Mouse (Mus musculus) embryonic fibroblast, embryonic 13.5 days (primary cell): ENCODE results near the gene Sowahd. TPM values are rescaled to one million over a fixed set of nuclear protein-coding genes. Genes with fewer than 3 reads are reported as not detected.

Experiments used
- H3K27ac ChIP-seq: 2 replicates; pipeline ENCODE4 v1.5.1; 2012; ENCODE audit warnings: low read length, control low read depth, inconsistent platforms; ENCODE audit not compliant: insufficient read depth
- H3K4me1 ChIP-seq: 2 replicates; pipeline ENCODE4 v1.6.1; 2011; ENCODE audit warnings: low read length; ENCODE audit not compliant: control insufficient read depth, insufficient read depth
- H3K4me3 ChIP-seq: 2 replicates; pipeline ENCODE4 v1.5.1; 2011; ENCODE audit warnings: mild to moderate bottlenecking, control low read depth, low read length; ENCODE audit not compliant: insufficient read depth
- CTCF ChIP-seq: IDR thresholded peaks from 2 replicates; pipeline ENCODE4 v1.5.1; 2011; ENCODE audit warnings: mild to moderate bottlenecking, control low read depth, low read length, moderate library complexity, borderline replicate concordance; ENCODE audit not compliant: insufficient read depth
- POLR2A ChIP-seq: IDR thresholded peaks from 2 replicates; pipeline ENCODE4 v1.6.1; 2011; ENCODE audit warnings: low read depth, mild to moderate bottlenecking, control low read depth, low read length, moderate library complexity
- polyA plus RNA-seq: library from polyadenylated mRNA; stranded (reverse); fragments of >200 nt; gene quantifications from 2 replicates; pipeline ENCODE4 v1.2.4, GENCODE M21; 2011; ENCODE audit warnings: low read depth; ENCODE audit not compliant: missing spikeins, insufficient read length

Sowahd gene
- polyA plus RNA-seq, 1 experiment: not detected

DNA sequence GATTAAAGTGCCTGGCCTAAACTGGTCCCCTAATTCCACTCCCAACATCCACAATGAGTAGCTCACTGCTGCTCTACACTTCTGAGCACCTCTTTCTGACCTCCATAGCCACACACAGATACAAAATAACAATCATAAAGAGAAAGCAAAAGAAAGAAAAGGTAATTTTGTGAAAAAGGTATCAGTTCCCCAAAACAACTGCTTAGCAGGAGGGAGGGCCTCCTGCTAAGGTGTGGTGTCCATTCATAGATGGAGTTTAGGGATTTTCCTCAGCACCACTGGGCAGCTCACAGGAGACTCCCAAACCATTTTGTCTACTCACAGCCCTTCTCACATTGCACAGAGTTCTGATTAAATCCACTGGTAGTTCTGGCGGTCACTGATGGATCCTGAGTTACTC, 40.1 kb downstream of the Sowahd start:
- TF ChIP-seq POLR2A: no peak
- TF ChIP-seq CTCF: no peak
- H3K4me1 ChIP-seq: no peaks in the 10 kb centered on the region

DNA sequence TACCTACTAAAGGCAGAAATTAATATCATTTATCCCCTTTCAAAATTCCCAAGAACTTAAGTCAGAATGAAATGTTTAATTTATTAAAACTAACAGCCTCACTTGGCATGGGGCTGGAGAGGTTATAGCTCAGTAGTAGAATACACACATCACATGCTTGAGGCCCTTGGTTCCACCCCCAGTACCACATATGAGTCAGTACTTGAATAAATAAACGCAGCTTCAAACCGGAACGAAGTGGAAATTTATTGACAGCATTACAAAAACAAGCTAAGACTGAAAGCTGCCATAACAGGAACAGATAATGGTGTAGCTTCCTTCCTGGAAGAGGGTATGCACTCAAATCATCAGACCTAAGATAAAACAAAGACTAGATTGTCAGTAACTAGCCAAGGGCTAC, 42.8 kb downstream of the Sowahd start:
- H3K4me1 ChIP-seq: no peaks in the 10 kb centered on the region
- H3K4me3 ChIP-seq: no peak overlapping the region
- TF ChIP-seq POLR2A (no peak), CTCF (no peak)
- H3K27ac ChIP-seq: no peak overlapping the region

More for the DNA sequence above, 40.1 kb downstream of the Sowahd start:
- Histone ChIP-seq H3K4me3 (no peak overlapping the region), H3K27ac (no peak overlapping the region)

DNA sequence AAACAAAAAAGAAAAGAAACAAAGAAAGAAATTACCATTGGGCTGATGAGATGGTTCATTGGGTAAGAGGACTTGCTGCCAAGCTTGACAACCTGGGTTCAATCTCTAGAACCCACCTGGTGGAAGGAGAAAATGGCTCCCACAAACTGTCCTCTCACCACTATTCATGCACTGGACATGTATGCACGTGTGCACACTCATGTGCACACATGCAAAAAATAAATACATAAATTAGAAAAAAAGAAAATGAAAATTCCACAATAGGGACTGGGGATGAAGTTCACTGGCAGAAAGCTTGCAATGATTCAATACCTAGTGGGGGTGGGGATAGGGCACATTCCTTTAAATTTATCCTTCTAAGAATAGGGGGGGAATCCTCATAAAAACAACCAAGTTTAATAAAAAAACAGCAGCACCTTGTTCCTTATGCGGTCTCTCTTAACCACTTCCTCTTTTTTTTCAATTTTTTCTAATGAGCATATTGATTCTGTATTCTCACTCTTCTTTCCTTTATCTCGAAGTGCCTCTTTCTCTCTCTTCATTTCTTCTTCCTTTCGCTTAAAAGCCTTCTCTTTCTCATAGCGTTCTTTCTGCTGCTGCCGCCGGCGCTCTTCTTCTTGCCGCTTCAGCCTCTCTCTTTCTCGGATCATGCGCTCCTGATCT, 46.6 kb downstream of the Sowahd start:
- Histone ChIP-seq H3K4me1 (no peaks in the 10 kb centered on the region), H3K4me3 (no peak overlapping the region), H3K27ac (no peak overlapping the region)
- TF ChIP-seq POLR2A (no peak), CTCF (no peak)

DNA sequence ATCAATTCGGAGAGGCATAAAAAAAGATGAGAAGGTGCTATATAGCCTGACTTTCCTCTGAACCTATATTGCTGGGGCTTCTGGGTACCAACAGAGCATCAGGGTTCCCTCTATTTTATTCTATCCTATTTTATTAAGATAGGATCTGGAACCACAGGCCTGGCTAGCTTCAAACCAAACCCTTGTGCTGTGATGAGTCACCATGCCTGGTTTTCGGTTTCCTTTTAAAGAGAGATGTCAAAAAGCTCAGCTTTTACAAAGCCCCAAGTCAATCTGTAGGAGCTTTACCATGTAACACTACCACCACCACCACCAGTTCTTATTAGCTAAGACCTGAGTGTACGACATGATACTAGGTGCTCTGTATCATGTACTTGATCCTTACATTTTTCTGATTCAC, 50.0 kb downstream of the Sowahd start:
- H3K4me3 ChIP-seq: no peak overlapping the region

More for the DNA sequence above, 50.0 kb downstream of the Sowahd start:
- H3K27ac ChIP-seq: peak overlapping the region; percentile 78; the same call in 1 of the 2 replicates
- no peaks in the 10 kb centered on the region for H3K4me1 ChIP-seq
- TF ChIP-seq CTCF (no peak), POLR2A (no peak)

Other genes starting within 250 kb of the Sowahd start
- gene Ube2a, start 174.9 kb upstream of the Sowahd start, polyA plus RNA-seq: 60.2 and 65.7 TPM in 2 replicates
- gene C330007P06Rik, start 174.7 kb upstream of the Sowahd start, polyA plus RNA-seq: 43.8 and 52.9 TPM in 2 replicates
- gene Nkrf, start 145.9 kb upstream of the Sowahd start, polyA plus RNA-seq: 6.6 and 8.0 TPM in 2 replicates
- 18.8 and 29.6 TPM in 2 replicates for gene Sept6, start 57.1 kb upstream of the Sowahd start, polyA plus RNA-seq
- gene Rpl39, start 36.6 kb downstream of the Sowahd start, polyA plus RNA-seq: 1,160 and 1,325 TPM in 2 replicates
- gene Upf3b, start 61.5 kb downstream of the Sowahd start, polyA plus RNA-seq: 20.9 and 23.9 TPM in 2 replicates
- gene Nkap, start 78.0 kb downstream of the Sowahd start, polyA plus RNA-seq: 13.0 and 17.8 TPM in 2 replicates
- not detected in 2 replicates for gene Akap14, start 120.0 kb downstream of the Sowahd start, polyA plus RNA-seq
- 118 and 124 TPM in 2 replicates for gene Ndufa1, start 142.3 kb downstream of the Sowahd start, polyA plus RNA-seq
- gene Rnf113a1, start 142.4 kb downstream of the Sowahd start, polyA plus RNA-seq: 3.1 and 4.1 TPM in 2 replicates
- gene Gm9, start 162.2 kb downstream of the Sowahd start, polyA plus RNA-seq: not detected in 2 replicates
- not detected in 2 replicates for gene Rhox1, start 173.4 kb downstream of the Sowahd start, polyA plus RNA-seq
- gene Rhox2a, start 196.1 kb downstream of the Sowahd start, polyA plus RNA-seq: not detected in 2 replicates
- not detected in 2 replicates for gene Rhox3a, start 201.1 kb downstream of the Sowahd start, polyA plus RNA-seq
- gene Rhox4a, start 216.5 kb downstream of the Sowahd start, polyA plus RNA-seq: not detected in 2 replicates